Mouse (Mus musculus) CH12.LX (cell line): ENCODE data around the gene Stpg1. TPM values are rescaled to one million over a fixed set of nuclear protein-coding genes. Genes with fewer than 3 reads are reported as not detected.

Experiments
- DNase-seq: peaks from one replicate; pipeline ENCODE4 v3.0.0-alpha.2; 2013; ENCODE audit errors: extremely low read depth
- H3K27ac ChIP-seq: 2 replicates; pipeline ENCODE4 v1.5.1; 2012; ENCODE audit warnings: low read depth, mild to moderate bottlenecking, control low read depth, moderate library complexity; ENCODE audit not compliant: insufficient read depth
- H3K27me3 ChIP-seq: replicated peaks from 2 replicates; pipeline ENCODE3; 2012; ENCODE audit warnings: inconsistent platforms
- H3K36me3 ChIP-seq, 2 experiments: replicated peaks in 1 of 2; 2 replicates each; pipeline versions ENCODE3 to v1.6.1; 2012; ENCODE audit warnings: inconsistent platforms in 1 of 2, low read length in 1 of 2, mild to moderate bottlenecking in 1 of 2, mixed read lengths in 1 of 2, moderate library complexity in 1 of 2; ENCODE audit not compliant: control insufficient read depth in 1 of 2, insufficient read depth in 1 of 2
- H3K4me1 ChIP-seq, 2 experiments: 2 replicates each; pipeline ENCODE4 v1.6.1; 2012; ENCODE audit warnings: inconsistent platforms in 1 of 2, moderate library complexity in 1 of 2; ENCODE audit not compliant: insufficient read depth in 2 of 2, control insufficient read depth in 1 of 2
- H3K4me2 ChIP-seq: 2 replicates; pipeline ENCODE4 v1.6.1; 2012; ENCODE audit warnings: low read depth, mild to moderate bottlenecking, control low read depth; ENCODE audit not compliant: poor library complexity, insufficient read depth, severe bottlenecking
- H3K4me3 ChIP-seq, 3 experiments: fragments of 150-350 bp in 1 of 3; sonication (generic) in 1 of 3; replicated peaks in 1 of 3; 2 replicates each; pipeline versions ENCODE3 to v1.5.1; 2011 to 2012; ENCODE audit warnings: low read depth in 2 of 3, low read length in 2 of 3, mild to moderate bottlenecking in 2 of 3, moderate library complexity in 2 of 3, control low read depth in 1 of 3, improper control_type of control experiment in 1 of 3, inconsistent platforms in 1 of 3, mixed read lengths in 1 of 3; ENCODE audit not compliant: poor library complexity in 1 of 3
- H3K79me2 ChIP-seq: replicated peaks from 2 replicates; pipeline ENCODE4 v1.6.1; 2012; ENCODE audit warnings: mild to moderate bottlenecking, moderate library complexity; ENCODE audit not compliant: control insufficient read depth, poor library complexity, insufficient read depth, severe bottlenecking; ENCODE audit errors: extremely low read depth
- H3K9ac ChIP-seq: 2 replicates; pipeline ENCODE4 v1.6.1; 2012; ENCODE audit warnings: low read depth, mild to moderate bottlenecking, control low read depth, moderate library complexity; ENCODE audit not compliant: insufficient read depth
- H3K9me3 ChIP-seq: replicated peaks from 2 replicates; pipeline ENCODE3; 2012; ENCODE audit warnings: low read length, inconsistent platforms, mixed read lengths
- BHLHE40 ChIP-seq: IDR thresholded peaks from 2 replicates; pipeline ENCODE4 v1.6.1; 2011; ENCODE audit warnings: mild to moderate bottlenecking, low read depth, low read length, improper control_type of control experiment
- CHD1 ChIP-seq: IDR thresholded peaks from 2 replicates; pipeline ENCODE4 v1.6.1; 2012; ENCODE audit warnings: low read depth, low read length, improper control_type of control experiment, inconsistent platforms
- CHD2 ChIP-seq: IDR thresholded peaks from 2 replicates; pipeline ENCODE4 v1.6.1; 2011; ENCODE audit warnings: low read length, improper control_type of control experiment
- CTCF ChIP-seq, 2 experiments: IDR thresholded peaks in 1 of 2; conservative IDR thresholded peaks in 1 of 2; 2 replicates each; pipeline ENCODE4 v1.5.1; 2011 to 2012; ENCODE audit warnings: low read depth in 2 of 2, low read length in 2 of 2, improper control_type of control experiment in 1 of 2, inconsistent platforms in 1 of 2, mild to moderate bottlenecking in 1 of 2, moderate library complexity in 1 of 2
- E2F4 ChIP-seq: IDR thresholded peaks from 2 replicates; pipeline ENCODE4 v1.6.1; 2011; ENCODE audit warnings: low read depth, low read length, improper control_type of control experiment; ENCODE audit not compliant: insufficient replicate concordance
- ELF1 ChIP-seq: IDR thresholded peaks from 2 replicates; pipeline ENCODE4 v1.6.1; 2014; ENCODE audit warnings: low read depth, mild to moderate bottlenecking, inconsistent platforms, low read length, improper control_type of control experiment
- EP300 ChIP-seq: IDR thresholded peaks from 2 replicates; pipeline ENCODE4 v1.6.1; 2011; ENCODE audit warnings: low read length, improper control_type of control experiment
- ETS1 ChIP-seq: conservative IDR thresholded peaks from 2 replicates; pipeline ENCODE4 v1.6.1; 2012; ENCODE audit warnings: low read depth, mild to moderate bottlenecking, inconsistent platforms, low read length, improper control_type of control experiment, moderate library complexity
- GABPA ChIP-seq: IDR thresholded peaks from 2 replicates; pipeline ENCODE4 v1.6.1; 2012; ENCODE audit warnings: low read depth, low read length, improper control_type of control experiment, inconsistent platforms; ENCODE audit not compliant: insufficient replicate concordance
- HCFC1 ChIP-seq: IDR thresholded peaks from 2 replicates; pipeline ENCODE4 v1.6.1; 2012; ENCODE audit warnings: low read depth, mild to moderate bottlenecking, inconsistent platforms, low read length, improper control_type of control experiment
- IRF4 ChIP-seq: IDR thresholded peaks from 2 replicates; pipeline ENCODE4 v1.6.1; 2014; ENCODE audit warnings: low read depth, mild to moderate bottlenecking, inconsistent platforms, low read length, improper control_type of control experiment
- JUN ChIP-seq: IDR thresholded peaks from 2 replicates; pipeline ENCODE4 v1.6.1; 2011; ENCODE audit warnings: low read depth, mild to moderate bottlenecking, low read length, improper control_type of control experiment, moderate library complexity; ENCODE audit not compliant: insufficient read depth
- JUND ChIP-seq: conservative IDR thresholded peaks from 2 replicates; pipeline ENCODE4 v1.6.1; 2011; ENCODE audit warnings: low read depth, low read length, improper control_type of control experiment
- KAT2A ChIP-seq: IDR thresholded peaks from 2 replicates; pipeline ENCODE4 v1.6.1; 2012; ENCODE audit warnings: low read length, improper control_type of control experiment, inconsistent platforms; ENCODE audit not compliant: insufficient replicate concordance
- MAFK ChIP-seq: IDR thresholded peaks from 2 replicates; pipeline ENCODE4 v1.6.1; 2011; ENCODE audit warnings: low read length, improper control_type of control experiment; ENCODE audit not compliant: insufficient replicate concordance
- MAX ChIP-seq: IDR thresholded peaks from 2 replicates; pipeline ENCODE4 v1.6.1; 2011; ENCODE audit warnings: low read length, improper control_type of control experiment
- MAZ ChIP-seq: IDR thresholded peaks from 2 replicates; pipeline ENCODE4 v1.6.1; 2012; ENCODE audit warnings: low read depth, mild to moderate bottlenecking, inconsistent platforms, low read length, improper control_type of control experiment, moderate library complexity
- MEF2A ChIP-seq: IDR thresholded peaks from 2 replicates; pipeline ENCODE4 v1.6.1; 2014; ENCODE audit warnings: low read depth, mild to moderate bottlenecking, inconsistent platforms, low read length, improper control_type of control experiment, borderline replicate concordance
- MXI1 ChIP-seq: IDR thresholded peaks from 2 replicates; pipeline ENCODE4 v1.6.1; 2011; ENCODE audit warnings: mild to moderate bottlenecking, low read depth, low read length, improper control_type of control experiment
- MYC ChIP-seq: IDR thresholded peaks from 2 replicates; pipeline ENCODE4 v1.6.1; 2011; ENCODE audit warnings: low read depth, mild to moderate bottlenecking, improper control_type of control experiment, low read length
- NELFE ChIP-seq: IDR thresholded peaks from 2 replicates; pipeline ENCODE4 v1.6.1; 2011; ENCODE audit warnings: low read depth, low read length, improper control_type of control experiment
- NRF1 ChIP-seq: IDR thresholded peaks from 2 replicates; pipeline ENCODE4 v1.6.1; 2014; ENCODE audit warnings: low read depth, mild to moderate bottlenecking, inconsistent platforms, low read length, improper control_type of control experiment, moderate library complexity
- PAX5 ChIP-seq: IDR thresholded peaks from 2 replicates; pipeline ENCODE4 v1.6.1; 2012; ENCODE audit warnings: low read length, inconsistent platforms, mixed read lengths
- POLR2A ChIP-seq: IDR thresholded peaks from 2 replicates; pipeline ENCODE4 v1.6.1; 2011; ENCODE audit warnings: low read depth, mild to moderate bottlenecking, improper control_type of control experiment, low read length
- POLR2AphosphoS2 ChIP-seq: IDR thresholded peaks from 2 replicates; pipeline ENCODE4 v1.6.1; 2011; ENCODE audit warnings: low read depth, low read length, improper control_type of control experiment
- RAD21 ChIP-seq: IDR thresholded peaks from 2 replicates; pipeline ENCODE4 v1.6.1; 2011; ENCODE audit warnings: low read depth, mild to moderate bottlenecking, low read length, improper control_type of control experiment, moderate library complexity
- RCOR1 ChIP-seq: conservative IDR thresholded peaks from 2 replicates; pipeline ENCODE4 v1.6.1; 2012; ENCODE audit warnings: low read depth, mild to moderate bottlenecking, inconsistent platforms, low read length, improper control_type of control experiment
- SIN3A ChIP-seq: IDR thresholded peaks from 2 replicates; pipeline ENCODE4 v1.6.1; 2012; ENCODE audit warnings: low read length, improper control_type of control experiment, inconsistent platforms
- SMC3 ChIP-seq: IDR thresholded peaks from 2 replicates; pipeline ENCODE4 v1.6.1; 2011; ENCODE audit warnings: low read depth, low read length, improper control_type of control experiment
- TBP ChIP-seq: conservative IDR thresholded peaks from 2 replicates; pipeline ENCODE4 v1.6.1; 2011; ENCODE audit warnings: low read depth, low read length, improper control_type of control experiment
- TCF12 ChIP-seq: IDR thresholded peaks from 2 replicates; pipeline ENCODE4 v1.6.1; 2014; ENCODE audit warnings: low read depth, mild to moderate bottlenecking, inconsistent platforms, low read length, improper control_type of control experiment
- UBTF ChIP-seq: IDR thresholded peaks from 2 replicates; pipeline ENCODE4 v1.6.1; 2012; ENCODE audit warnings: low read depth, mild to moderate bottlenecking, inconsistent platforms, low read length, improper control_type of control experiment, moderate library complexity
- USF1 ChIP-seq: IDR thresholded peaks from 2 replicates; pipeline ENCODE4 v1.6.1; 2014; ENCODE audit warnings: low read depth, mild to moderate bottlenecking, inconsistent platforms, low read length, improper control_type of control experiment
- USF2 ChIP-seq: conservative IDR thresholded peaks from 2 replicates; pipeline ENCODE4 v1.6.1; 2011; ENCODE audit warnings: low read depth, low read length, improper control_type of control experiment
- ZC3H11A ChIP-seq: IDR thresholded peaks from 2 replicates; pipeline ENCODE4 v1.6.1; 2012; ENCODE audit warnings: low read depth, mild to moderate bottlenecking, inconsistent platforms, low read length, improper control_type of control experiment
- ZKSCAN1 ChIP-seq: IDR thresholded peaks from 2 replicates; pipeline ENCODE4 v1.6.1; 2012; ENCODE audit warnings: low read depth, inconsistent platforms, low read length, improper control_type of control experiment, borderline replicate concordance
- ZMIZ1 ChIP-seq: IDR thresholded peaks from 2 replicates; pipeline ENCODE4 v1.6.1; 2012; ENCODE audit warnings: low read depth, mild to moderate bottlenecking, inconsistent platforms, low read length, improper control_type of control experiment
- ZNF384 ChIP-seq: IDR thresholded peaks from 2 replicates; pipeline ENCODE4 v1.6.1; 2012; ENCODE audit warnings: low read depth, low read length, improper control_type of control experiment, inconsistent platforms
- dilution Hi-C: fragments of 300-500 bp; cut with MboI; formaldehyde crosslinking; loops from 2 replicates; pipeline ENCODE4 v1.14.3; 2020; ENCODE audit warnings: low sequenced_read_pairs; ENCODE audit not compliant: extremely low pct_unique_long_range_greater_than_20kb, extremely low pct_ligation_motif_present
- in situ Hi-C: fragments of 300-500 bp; cut with MboI; formaldehyde crosslinking; loops from 3 replicates; pipeline ENCODE4 v1.14.3; 2019; ENCODE audit warnings: low sequenced_read_pairs, low pct_ligation_motif_present, low pct_unique_long_range_greater_than_20kb, mixed read lengths
- polyA plus RNA-seq: library from polyadenylated mRNA; unstranded; fragments of >175 nt; gene quantifications from 2 replicates; pipeline ENCODE4 v1.2.1, GENCODE M21; 2012; ENCODE audit warnings: low read depth; ENCODE audit not compliant: insufficient read length
- total RNA-seq, 2 experiments: library from RNA; depleted of rRNA; stranded (reverse); fragments of 300-350 nt in 1 of 2; fragments of >200 nt in 1 of 2; gene quantifications; 2 replicates each; pipeline ENCODE4 v1.2.3; 2012 to 2014

Gene Stpg1
- total RNA-seq (2012; rRNA removed) (not detected in 2 replicates), total RNA-seq (2014; rRNA removed) (not detected in 2 replicates), polyA plus RNA-seq (not detected in 2 replicates)

- Histone ChIP-seq H3K4me2 (peak within 1 kb of the TSS; percentile 81), H3K9me3 (no peaks in the 10 kb centered on the region), H3K4me3 (peak within 1 kb of the TSS; percentile 71 to 98 (median 87)), H3K27me3 (no peaks in the 10 kb centered on the region), H3K79me2 (no peaks in the 10 kb centered on the region), H3K9ac (peak within 1 kb of the TSS; percentile 51), H3K36me3 (peaks cover 15 to 24% of the 10 kb centered on the region in 2 experiments), H3K27ac (no peak within 1 kb of the TSS), H3K4me1 (peaks cover 11 to 30% of the 10 kb centered on the region in 2 experiments)
- no peak for TF ChIP-seq JUN
- no peak for TF ChIP-seq MXI1
- 0 out of 2 replicates have a peak, but pooled peaks have one; percentile 34 for TF ChIP-seq KAT2A
- no peak for TF ChIP-seq MAX
- no peak for TF ChIP-seq NELFE
- no peak for TF ChIP-seq BHLHE40
- TF ChIP-seq MYC, result no peak
- TF ChIP-seq NRF1, result peak; percentile 73
- no peak for TF ChIP-seq ZKSCAN1
- peak; percentile 37 to 75; a peak in 3 of 4 replicates for TF ChIP-seq CTCF (conservative IDR thresholded peaks at IDR 0.05 in 1 of 2, IDR thresholded peaks at IDR 0.05 in 1 of 2; ENCODE audit: low read depth in 2 of 2, low read length in 2 of 2)
- peak; percentile 47 for TF ChIP-seq SMC3
- TF ChIP-seq JUND, result no peak
- no peak for TF ChIP-seq ZC3H11A
- TF ChIP-seq MAFK, result no peak
- TF ChIP-seq IRF4, result no peak
- TF ChIP-seq PAX5, result no peak
- no peak for TF ChIP-seq USF1
- TF ChIP-seq HCFC1, result peak; percentile 72
- TF ChIP-seq RCOR1, result no peak
- TF ChIP-seq EP300, result no peak
- TF ChIP-seq E2F4, result no peak
- peak; percentile 81; the same call in 1 of the 2 replicates for TF ChIP-seq CHD2
- no peak for TF ChIP-seq CHD1
- 0 out of 2 replicates have a peak, but pooled peaks have one; percentile 31 for TF ChIP-seq POLR2A
- TF ChIP-seq TBP, result 0 out of 2 replicates have a peak, but pooled peaks have one; percentile 33
- TF ChIP-seq GABPA, result no peak
- TF ChIP-seq MEF2A, result no peak
- TF ChIP-seq MAZ, result no peak
- peak; percentile 7; the same call in 1 of the 2 replicates for TF ChIP-seq SIN3A
- TF ChIP-seq ELF1, result 0 out of 2 replicates have a peak, but pooled peaks have one; percentile 19
- TF ChIP-seq ZMIZ1, result peak; percentile 55; the same call in 1 of the 2 replicates
- no peak for TF ChIP-seq POLR2AphosphoS2
- no peak for TF ChIP-seq ETS1
- TF ChIP-seq TCF12, result no peak
- no peak for TF ChIP-seq USF2
- no peak for TF ChIP-seq ZNF384
- peak; percentile 27 for TF ChIP-seq RAD21
- TF ChIP-seq UBTF, result no peak
- DNase-seq, result peak; percentile 94
- dilution Hi-C loops (no loop called here), in situ Hi-C loops (loop anchor here (5.0 to 10.0 kb wide), 2 partner anchors 42 to 110 kb away; no protein-coding TSS in a partner anchor)
Observed at GRCm38 (mm10) chr4:135494521-135495396, at the start of gene Stpg1, which contains the start of gene Nipal3. Gene Stpg1 (plus strand): TSS chr4:135494790. Gene Nipal3 (minus strand): TSS chr4:135495038.
